Comparison of ENCODE assay signal across 9 mouse cellular contexts in genomic region chr14:76332336-76332703, GRCm38 (mm10).
"Had no signal": no experiment of that assay in that cellular context is flagged by ENCODE, and none has a peak within 500 bp of the region (broad histone marks: within the 10 kb centered on the region; RNA-seq: fewer than 3 reads in every experiment).

No protein-coding gene starts in this region.

- H3K4me2 ChIP-seq: intestine, embryonic 15.5 days; kidney, embryonic 15.5 days; liver, embryonic 12.5 days had no signal

- DNase-seq: kidney, adult 18-20 months; kidney, postnatal 14 days; right cerebral cortex, adult 18-20 months; right cerebral cortex, postnatal 25 days; thymus, postnatal 4 days had no signal

- H3K27me3 ChIP-seq: intestine, embryonic 15.5 days; kidney, embryonic 15.5 days; liver, embryonic 12.5 days had no signal

- H3K9me3 ChIP-seq: intestine, embryonic 15.5 days; kidney, embryonic 15.5 days; limb, embryonic 10.5 days; liver, embryonic 12.5 days had no signal

- H3K9ac ChIP-seq: intestine, embryonic 15.5 days; kidney, embryonic 15.5 days; liver, embryonic 12.5 days had no signal

- H3K4me1 ChIP-seq: intestine, embryonic 15.5 days; kidney, embryonic 15.5 days; limb, embryonic 10.5 days; liver, embryonic 12.5 days had no signal

- H3K4me3 ChIP-seq: intestine, embryonic 15.5 days; kidney, embryonic 15.5 days; limb, embryonic 10.5 days; liver, embryonic 12.5 days had no signal

- H3K36me3 ChIP-seq: intestine, embryonic 15.5 days; kidney, embryonic 15.5 days; limb, embryonic 10.5 days; liver, embryonic 12.5 days had no signal

- H3K27ac ChIP-seq: intestine, embryonic 15.5 days; kidney, embryonic 15.5 days; limb, embryonic 10.5 days; liver, embryonic 12.5 days had no signal

- ATAC-seq: intestine, embryonic 15.5 days; liver, embryonic 12.5 days had no signal
